Mouse (Mus musculus): ENCODE results near the gene Kif17.

GRCm38 (mm10) chr4:138316369-138316768 is 66.1 kb downstream of the Kif17 start:
- TF ChIP-seq CTCF (IDR thresholded peaks at IDR 0.05; ENCODE audit: control insufficient read depth, insufficient read depth, low read length): peak; percentile 37; the same call in 1 of the 2 replicates
- no peak for TF ChIP-seq POLR2A (IDR thresholded peaks at IDR 0.05; ENCODE audit: borderline replicate concordance, control insufficient read depth, low read depth, low read length)
